Mouse (Mus musculus) embryonic fibroblast, embryonic 13.5 days (primary cell): ENCODE results near the gene Mrpl39. TPM values are rescaled to one million over a fixed set of nuclear protein-coding genes. Genes with fewer than 3 reads are reported as not detected.

Source experiments
- H3K27ac ChIP-seq: 2 replicates; pipeline ENCODE4 v1.5.1; 2012; ENCODE audit warnings: low read length, control low read depth, inconsistent platforms; ENCODE audit not compliant: insufficient read depth
- H3K4me1 ChIP-seq: 2 replicates; pipeline ENCODE4 v1.6.1; 2011; ENCODE audit warnings: low read length; ENCODE audit not compliant: control insufficient read depth, insufficient read depth
- H3K4me3 ChIP-seq: 2 replicates; pipeline ENCODE4 v1.5.1; 2011; ENCODE audit warnings: mild to moderate bottlenecking, control low read depth, low read length; ENCODE audit not compliant: insufficient read depth
- CTCF ChIP-seq: IDR thresholded peaks from 2 replicates; pipeline ENCODE4 v1.5.1; 2011; ENCODE audit warnings: mild to moderate bottlenecking, control low read depth, low read length, moderate library complexity, borderline replicate concordance; ENCODE audit not compliant: insufficient read depth
- POLR2A ChIP-seq: IDR thresholded peaks from 2 replicates; pipeline ENCODE4 v1.6.1; 2011; ENCODE audit warnings: low read depth, mild to moderate bottlenecking, control low read depth, low read length, moderate library complexity
- polyA plus RNA-seq: library from polyadenylated mRNA; stranded (reverse); fragments of >200 nt; gene quantifications from 2 replicates; pipeline ENCODE4 v1.2.4, GENCODE M21; 2011; ENCODE audit warnings: low read depth; ENCODE audit not compliant: missing spikeins, insufficient read length

Gene Mrpl39
- polyA plus RNA-seq, 1 experiment: 26.8 TPM

DNA sequence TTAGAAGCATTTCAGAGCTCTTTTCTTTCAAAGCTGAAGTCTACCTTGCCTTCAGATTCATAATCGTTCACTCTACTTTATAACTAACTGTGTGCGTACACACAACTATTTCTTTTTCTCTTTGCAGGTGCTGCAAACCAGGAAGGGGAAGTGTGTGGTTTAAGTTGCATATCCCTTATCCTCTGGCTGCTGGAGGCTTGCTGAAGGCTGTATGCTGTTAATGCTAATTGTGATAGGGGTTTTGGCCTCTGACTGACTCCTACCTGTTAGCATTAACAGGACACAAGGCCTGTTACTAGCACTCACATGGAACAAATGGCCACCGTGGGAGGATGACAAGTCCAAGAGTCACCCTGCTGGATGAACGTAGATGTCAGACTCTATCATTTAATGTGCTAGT lies 21.6 kb downstream of the Mrpl39 start:
- H3K27ac ChIP-seq: no peak overlapping the region
- H3K4me3 ChIP-seq: no peak overlapping the region
- H3K4me1 ChIP-seq: no peaks in the 10 kb centered on the region; the same call in 1 of the 2 replicates
- TF ChIP-seq CTCF (no peak), POLR2A (no peak)

DNA sequence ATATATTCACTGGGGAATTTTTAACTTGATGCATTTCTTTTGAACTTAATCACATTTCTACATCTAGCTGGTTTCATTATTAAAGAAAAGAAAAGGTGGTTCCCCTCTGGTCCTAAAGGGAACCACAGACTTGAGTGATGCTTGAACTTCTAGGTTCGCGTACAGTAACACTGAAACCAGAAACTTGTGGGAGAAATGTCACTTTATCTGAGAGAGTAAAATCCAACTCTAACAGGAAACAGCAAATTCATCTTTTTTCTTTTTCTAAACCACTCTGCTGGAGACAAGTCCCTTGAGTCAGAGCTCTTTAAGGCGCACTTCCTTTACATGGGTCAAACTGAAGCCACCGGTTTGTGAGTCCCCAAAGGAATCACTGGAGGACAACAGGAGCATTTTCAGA lies 22.4 kb downstream of the Mrpl39 start:
- peak overlapping the region; percentile 2; the same call in 1 of the 2 replicates for H3K27ac ChIP-seq
- no peaks in the 10 kb centered on the region; the same call in 1 of the 2 replicates for H3K4me1 ChIP-seq
- no peak for TF ChIP-seq CTCF
- no peak for TF ChIP-seq POLR2A
- H3K4me3 ChIP-seq: no peak overlapping the region

DNA sequence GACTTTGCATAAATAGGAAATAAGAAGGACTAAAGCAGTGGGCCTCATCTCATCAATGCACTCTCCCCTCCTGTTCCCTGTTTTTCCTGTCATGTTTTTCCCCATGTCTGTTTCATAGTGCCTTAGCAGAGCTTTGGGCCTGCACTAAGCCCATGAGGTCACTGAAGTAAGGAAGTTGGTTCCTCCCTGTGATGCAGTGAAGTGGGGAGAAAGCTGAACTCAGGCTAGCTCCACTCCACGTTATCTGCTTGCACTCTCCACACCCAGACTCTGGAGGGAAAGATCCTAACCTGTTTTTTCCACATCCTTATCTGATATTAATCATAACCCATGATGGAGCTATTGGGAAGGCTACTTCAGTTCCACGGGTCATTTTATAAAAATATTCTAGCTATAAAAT lies 26.9 kb downstream of the Mrpl39 start:
- Histone ChIP-seq H3K27ac (no peak overlapping the region), H3K4me1 (peaks cover 7% of the 10 kb centered on the region), H3K4me3 (no peak overlapping the region)
- TF ChIP-seq CTCF (no peak), POLR2A (no peak)

DNA sequence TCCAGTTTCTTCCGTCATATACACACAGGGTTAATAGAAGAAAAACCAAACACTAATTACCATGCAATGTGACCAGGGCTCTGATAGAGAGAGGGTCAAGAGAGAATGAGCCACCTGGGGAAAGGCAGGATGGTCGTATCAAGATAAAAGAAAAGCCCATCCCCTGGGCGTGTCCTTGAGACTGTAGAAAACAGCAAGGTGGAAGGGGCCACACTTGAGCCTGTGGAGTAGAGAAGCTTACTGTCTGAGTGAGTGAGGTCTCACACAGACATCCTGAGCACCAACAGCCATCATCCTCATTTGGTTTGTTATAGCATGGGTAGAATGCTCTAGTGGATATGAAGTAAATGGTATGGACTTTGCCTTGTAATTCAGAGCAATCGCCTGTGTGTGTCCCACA lies 27.7 kb downstream of the Mrpl39 start:
- Histone ChIP-seq H3K4me1 (peaks cover 7% of the 10 kb centered on the region), H3K27ac (no peak overlapping the region), H3K4me3 (no peak overlapping the region)
- no peak for TF ChIP-seq POLR2A
- no peak for TF ChIP-seq CTCF

DNA sequence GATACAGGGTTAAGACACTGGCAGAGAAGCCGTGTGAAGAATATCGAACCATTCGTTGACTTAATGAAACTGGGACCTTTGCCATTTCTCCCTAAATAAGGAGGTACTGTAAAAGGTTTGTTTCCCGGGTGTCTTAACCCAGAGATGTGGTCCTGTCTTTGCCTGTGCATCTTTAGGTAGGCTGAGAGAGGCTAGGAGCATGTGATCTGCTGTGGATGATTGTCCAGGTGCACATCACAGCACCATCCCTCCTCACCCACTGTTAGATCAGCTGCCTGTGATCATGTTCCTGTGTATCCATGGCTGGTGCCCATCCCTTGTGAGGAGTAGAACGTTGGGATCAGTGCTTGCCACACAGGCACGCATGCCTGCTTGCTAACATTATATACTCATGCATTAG lies 29.0 kb downstream of the Mrpl39 start:
- TF ChIP-seq POLR2A (no peak), CTCF (no peak)
- Histone ChIP-seq H3K4me1 (peaks cover 11% of the 10 kb centered on the region), H3K4me3 (no peak overlapping the region), H3K27ac (no peak overlapping the region)

DNA sequence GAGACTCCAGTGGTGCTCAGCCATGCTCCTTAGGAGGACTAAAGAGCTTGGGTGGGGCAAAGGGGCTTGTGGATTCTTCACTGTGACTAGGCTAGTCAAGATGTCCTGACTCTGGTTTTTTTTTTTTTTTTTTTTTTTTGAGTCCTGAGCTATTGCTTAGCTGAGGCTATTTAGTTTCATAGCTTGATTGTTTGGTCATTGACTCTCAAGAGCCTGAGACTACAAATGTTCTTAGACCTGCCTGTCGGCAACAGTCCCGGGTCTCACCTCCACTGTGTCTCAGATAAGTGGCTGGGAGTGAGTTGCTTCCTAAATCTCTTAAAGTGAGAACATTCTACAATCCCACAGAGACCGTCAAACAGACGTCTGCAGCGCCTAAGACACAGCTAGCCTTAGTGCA lies 30.0 kb downstream of the Mrpl39 start:
- no peak for TF ChIP-seq CTCF
- no peak for TF ChIP-seq POLR2A
- H3K4me3 ChIP-seq: no peak overlapping the region
- H3K27ac ChIP-seq: no peak overlapping the region
- peaks cover 11% of the 10 kb centered on the region for H3K4me1 ChIP-seq

DNA sequence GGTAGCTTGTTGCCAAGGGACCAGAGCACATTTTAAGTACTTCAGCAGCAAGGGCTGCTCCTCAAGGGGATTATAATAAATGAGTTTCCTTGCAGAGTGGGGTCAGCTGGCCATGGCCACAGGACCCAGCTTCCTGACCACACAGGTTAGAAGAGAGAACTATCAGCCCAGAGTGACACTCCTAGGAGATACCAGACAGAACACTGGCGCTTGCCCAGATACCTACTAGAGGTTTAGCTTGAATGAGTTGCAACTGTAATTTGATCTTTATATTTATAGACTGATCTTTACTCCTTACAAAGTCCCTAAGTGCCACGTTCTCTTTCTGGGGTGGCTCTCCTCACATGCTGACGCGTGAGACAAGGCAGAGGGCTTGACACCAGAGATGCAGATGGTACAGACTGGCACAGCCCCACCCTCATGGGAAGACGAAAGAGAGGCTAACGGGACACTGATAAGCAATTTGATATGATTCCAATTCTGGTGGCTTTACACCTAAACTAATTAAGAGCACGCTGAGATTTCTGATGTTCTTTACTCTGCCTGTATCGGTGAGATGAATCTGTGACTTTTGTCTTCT lies 30.8 kb downstream of the Mrpl39 start:
- no peak overlapping the region for H3K27ac ChIP-seq
- peak overlapping the region; percentile 15 for H3K4me3 ChIP-seq
- peaks cover 11% of the 10 kb centered on the region for H3K4me1 ChIP-seq
- TF ChIP-seq POLR2A (no peak), CTCF (no peak)

DNA sequence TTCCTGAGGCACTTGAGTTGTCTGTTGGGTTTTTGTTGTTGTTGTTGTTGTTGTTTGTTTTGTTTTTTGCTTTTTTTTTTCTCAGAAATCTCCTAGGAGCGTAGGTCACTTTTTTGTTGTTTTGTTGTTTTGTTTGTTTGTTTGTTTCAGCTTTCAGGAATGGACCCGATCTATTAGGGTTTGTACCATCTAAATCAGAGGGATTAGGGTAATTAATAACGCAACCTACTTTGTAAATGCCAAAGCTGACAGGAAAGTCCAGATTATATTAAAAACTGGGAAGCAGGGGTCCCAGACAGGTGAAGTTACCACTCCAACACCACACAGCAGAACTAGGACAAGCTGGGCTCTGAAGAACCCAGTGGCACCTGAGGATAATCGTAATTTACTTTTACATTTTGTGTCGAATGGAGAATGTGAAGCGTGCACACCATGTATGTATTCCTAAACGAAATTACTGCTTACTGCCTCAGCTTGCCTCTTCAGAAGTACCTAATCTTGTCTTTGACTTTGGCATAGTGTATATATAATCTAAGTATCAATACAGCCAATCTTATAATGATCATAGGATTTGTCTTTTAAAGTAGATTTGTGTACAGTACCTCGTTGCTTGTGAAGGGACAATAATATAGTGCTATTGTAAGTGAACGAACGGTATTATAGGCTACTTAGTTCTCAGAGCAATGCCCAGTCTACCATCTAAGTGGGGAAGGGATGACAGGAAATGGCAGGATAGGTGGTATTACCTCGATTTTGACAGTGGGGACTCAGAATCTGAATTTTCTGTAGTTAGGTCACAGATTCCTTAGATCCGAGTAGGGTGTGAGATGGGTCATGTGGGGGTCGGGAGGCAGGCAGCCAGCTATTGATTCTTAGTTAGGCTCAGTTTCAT lies 31.5 kb downstream of the Mrpl39 start:
- no peak for TF ChIP-seq CTCF
- no peak for TF ChIP-seq POLR2A
- Histone ChIP-seq H3K4me3 (peak overlapping the region; percentile 96), H3K27ac (no peak overlapping the region), H3K4me1 (peaks cover 11% of the 10 kb centered on the region)

DNA sequence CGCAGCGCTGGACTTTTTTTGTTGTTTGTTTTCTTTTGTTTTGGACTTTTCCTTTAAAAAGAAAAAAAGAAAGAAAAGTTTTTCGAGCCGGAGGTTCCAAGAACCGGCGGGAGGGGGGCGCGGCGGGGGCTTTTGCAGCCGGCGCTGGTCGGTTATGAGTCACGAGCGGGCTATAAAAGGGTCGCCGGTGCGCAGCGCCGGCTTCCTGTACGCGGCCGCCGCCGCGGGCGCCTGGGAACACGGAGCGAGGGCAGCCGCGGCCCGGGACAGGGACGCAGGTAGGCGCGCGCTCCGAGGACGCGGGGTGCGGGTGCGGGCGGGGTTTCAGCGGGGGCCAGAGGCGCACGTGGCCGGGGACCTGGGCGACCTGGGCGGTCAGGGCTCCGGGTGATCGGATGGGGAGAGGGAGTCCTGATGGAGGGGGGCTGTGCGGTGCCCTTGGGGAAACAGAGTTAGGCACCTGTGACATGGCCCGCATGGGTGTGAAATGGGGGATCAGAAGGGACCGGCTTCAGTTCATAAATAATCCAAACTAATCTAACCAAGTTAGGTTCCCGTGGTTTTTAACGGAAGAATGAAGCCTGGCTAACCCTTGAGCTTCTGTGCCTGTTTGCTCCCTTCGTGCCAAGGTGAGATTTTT lies 32.3 kb downstream of the Mrpl39 start:
- H3K4me3 ChIP-seq: peak overlapping the region; percentile 96
- peaks cover 11% of the 10 kb centered on the region for H3K4me1 ChIP-seq
- no peak overlapping the region; the same call in 1 of the 2 replicates for H3K27ac ChIP-seq
- TF ChIP-seq CTCF: no peak
- TF ChIP-seq POLR2A: peak; percentile 31; the same call in 1 of the 2 replicates

DNA sequence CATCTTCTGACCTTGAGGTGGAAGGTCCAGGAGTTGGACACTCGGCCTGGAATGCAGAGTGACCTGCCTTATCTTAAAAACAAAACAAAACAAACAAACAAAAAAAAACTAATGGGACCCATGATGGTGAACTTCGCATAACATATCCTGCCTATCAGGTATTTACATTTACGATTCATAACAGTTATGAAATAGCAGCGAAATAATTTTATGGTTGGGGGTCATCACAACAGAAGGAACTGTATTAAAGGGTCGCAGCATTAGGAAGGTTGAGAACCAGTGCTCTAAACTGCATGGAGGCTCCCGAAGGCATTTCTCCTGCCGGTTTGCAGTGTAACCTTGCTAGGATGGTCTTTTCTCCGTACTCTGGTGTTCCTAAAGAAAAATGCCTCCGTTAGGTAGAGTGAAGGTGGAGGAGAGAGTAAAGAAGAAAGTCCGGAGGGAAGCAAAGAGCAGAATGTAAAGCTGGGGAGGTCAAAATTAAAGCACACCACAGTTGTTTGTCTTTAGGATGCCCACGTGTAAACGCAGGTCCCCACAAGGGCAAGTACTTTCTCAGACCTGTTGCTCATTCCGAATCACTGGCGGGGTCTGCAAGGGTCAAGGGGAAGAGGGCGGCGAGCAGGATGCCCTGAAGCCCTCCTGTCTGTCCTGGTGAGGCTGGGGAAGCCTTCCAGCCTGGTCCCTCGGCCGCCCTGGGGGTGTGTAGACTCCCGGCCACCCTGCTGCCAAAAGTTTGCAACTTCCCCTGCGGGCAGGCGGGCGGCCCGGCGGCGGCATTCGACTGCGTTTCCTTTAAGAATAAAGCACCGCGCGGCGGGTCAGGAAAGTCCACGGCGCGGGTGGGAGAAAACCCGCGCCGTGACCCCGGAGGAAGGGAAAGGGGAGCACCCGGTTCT lies 33.1 kb downstream of the Mrpl39 start:
- Histone ChIP-seq H3K4me3 (peak overlapping the region; percentile 96), H3K27ac (no peak overlapping the region; the same call in 1 of the 2 replicates), H3K4me1 (peaks cover 11% of the 10 kb centered on the region)
- TF ChIP-seq POLR2A: no peak
- no peak for TF ChIP-seq CTCF
